Mouse (Mus musculus): ENCODE results near the gene Ghitm. TPM values are rescaled to one million over a fixed set of nuclear protein-coding genes. Genes with fewer than 3 reads are reported as not detected.

The Ghitm gene
- total RNA-seq (2012; rRNA removed) = 75.1 and 82.8 TPM in 2 replicates

DNA sequence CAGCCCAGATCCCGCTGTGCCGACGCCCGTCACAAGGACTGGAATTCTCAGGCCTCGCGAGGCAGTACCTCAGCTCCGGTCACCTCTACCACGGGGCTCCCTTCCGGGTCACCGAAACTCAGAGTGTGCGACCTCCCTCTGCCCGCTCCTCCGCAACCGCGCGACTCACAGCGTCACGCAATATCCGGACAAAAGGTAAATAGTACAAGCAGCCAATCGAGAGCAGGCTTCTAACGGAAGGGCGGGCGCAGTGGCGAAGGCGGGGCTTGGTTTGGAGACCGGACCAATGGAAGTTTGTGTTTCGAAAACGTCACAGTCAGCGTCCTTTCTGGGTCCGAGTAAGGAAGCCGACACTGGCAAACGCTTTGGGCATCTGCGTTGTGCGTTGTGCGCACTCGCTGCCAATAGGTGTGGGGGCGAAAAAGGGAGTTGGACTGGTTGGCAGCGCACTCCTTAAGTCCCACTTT lies at the start of gene Ghitm:
Gene Ghitm, minus strand, starts transcription at position 146 of the 467 bp plus-strand sequence.
- peaks cover 0 to 5% of the 10 kb centered on the region in 2 experiments; a peak in 1 of 4 replicates for H3K4me1 ChIP-seq (ENCODE audit: control insufficient read depth in 2 of 2, insufficient read depth in 2 of 2, low read length in 2 of 2, poor library complexity in 1 of 2)
- in situ Hi-C loops (cut with MboI; ENCODE audit: low sequenced_read_pairs in 2 of 2, unreplicated experiment in 2 of 2) = no loop called here
- H3K9ac ChIP-seq (ENCODE audit: insufficient read depth, low read depth, low read length, poor library complexity, severe bottlenecking) = peak within 1 kb of the TSS; percentile 97
- no peaks in the 10 kb centered on the region for H3K9me3 ChIP-seq (ENCODE audit: control insufficient read depth, insufficient read depth, low read depth, low read length)
- peak within 1 kb of the TSS; percentile 75; the same call in 1 of the 2 replicates for H3K27ac ChIP-seq (ENCODE audit: insufficient read depth, low read depth, low read length, poor library complexity, severe bottlenecking)
- TF ChIP-seq ZC3H11A (IDR thresholded peaks at IDR 0.05; ENCODE audit: borderline replicate concordance, low read depth, low read length) (no peak), CHD2 (IDR thresholded peaks at IDR 0.05; ENCODE audit: low read depth, low read length) (peak; percentile 54; the same call in 1 of the 2 replicates), HCFC1 (IDR thresholded peaks at IDR 0.05; ENCODE audit: borderline replicate concordance, insufficient read depth, low read length) (no peak; the same call in 1 of the 2 replicates), ZNF384 (IDR thresholded peaks at IDR 0.05; ENCODE audit: low read depth, low read length) (no peak)
- DNase-seq (ENCODE audit: low read depth, low spot score) = peak; percentile 97
- peak within 1 kb of the TSS; percentile 87 to 88 for H3K4me3 ChIP-seq (ENCODE audit: insufficient read depth in 1 of 2, low read depth in 1 of 2, low read length in 2 of 2, poor library complexity in 1 of 2, severe bottlenecking in 1 of 2)
- H3K36me3 ChIP-seq (ENCODE audit: control insufficient read depth, insufficient read depth, low read length, poor library complexity, severe bottlenecking) = peaks cover 9% of the 10 kb centered on the region; the same call in 1 of the 2 replicates

DNA sequence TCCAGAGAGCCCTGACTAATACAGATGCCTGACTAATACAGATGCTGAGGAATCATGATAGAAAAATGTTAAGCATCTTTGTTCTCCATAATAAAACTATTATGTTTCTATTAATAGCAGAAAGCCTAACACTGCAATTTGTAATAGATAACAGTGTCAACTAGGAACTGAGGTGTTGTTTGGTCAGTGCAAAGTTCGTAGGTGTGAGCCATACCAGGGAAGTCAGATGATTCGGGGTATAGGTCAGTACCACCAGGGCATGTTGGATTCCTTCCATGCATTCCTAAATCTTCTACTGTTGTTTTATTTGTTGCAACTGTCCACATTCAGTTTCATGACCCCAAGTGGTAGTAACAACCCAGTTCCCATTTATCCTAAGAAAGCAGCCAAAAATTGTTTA lies 49.8 kb upstream of the Ghitm start:
- no peak for DNase-seq (ENCODE audit: low read depth, low spot score)
- Histone ChIP-seq H3K9me3 (ENCODE audit: control insufficient read depth, insufficient read depth, low read depth, low read length) (no peaks in the 10 kb centered on the region), H3K27ac (ENCODE audit: insufficient read depth, low read depth, low read length, poor library complexity, severe bottlenecking) (no peak overlapping the region), H3K36me3 (ENCODE audit: control insufficient read depth, insufficient read depth, low read length, poor library complexity, severe bottlenecking) (no peaks in the 10 kb centered on the region), H3K4me1 (ENCODE audit: control insufficient read depth in 2 of 2, insufficient read depth in 2 of 2, low read length in 2 of 2, poor library complexity in 1 of 2) (no peaks in the 10 kb centered on the region), H3K9ac (ENCODE audit: insufficient read depth, low read depth, low read length, poor library complexity, severe bottlenecking) (no peak overlapping the region), H3K4me3 (ENCODE audit: insufficient read depth in 1 of 2, low read depth in 1 of 2, low read length in 2 of 2, poor library complexity in 1 of 2, severe bottlenecking in 1 of 2) (no peak overlapping the region)
- TF ChIP-seq ZNF384 (IDR thresholded peaks at IDR 0.05; ENCODE audit: low read depth, low read length) (no peak), ZC3H11A (IDR thresholded peaks at IDR 0.05; ENCODE audit: borderline replicate concordance, low read depth, low read length) (no peak)
- in situ Hi-C loops (cut with MboI; ENCODE audit: low sequenced_read_pairs in 2 of 2, unreplicated experiment in 2 of 2) = no loop called here

DNA sequence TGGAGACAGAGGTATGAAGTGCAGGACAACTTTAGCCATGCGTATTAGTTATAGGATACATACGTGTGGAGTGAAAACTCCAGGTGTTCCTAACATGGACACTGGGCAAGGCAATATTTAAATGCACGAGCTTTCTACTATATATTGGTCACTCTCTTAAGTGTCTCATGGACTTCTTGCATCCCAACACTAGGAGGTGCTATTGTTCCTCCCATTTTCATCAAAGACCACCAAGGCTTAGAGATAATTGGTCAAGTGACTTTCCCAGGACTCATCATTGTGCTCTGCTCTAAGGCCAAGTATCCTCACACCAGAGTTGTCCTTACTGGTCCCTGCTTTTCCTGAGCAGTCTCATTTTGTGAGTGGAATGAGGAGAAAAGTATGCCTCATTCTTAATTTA lies 39.4 kb upstream of the Ghitm start:
- Histone ChIP-seq H3K9me3 (ENCODE audit: control insufficient read depth, insufficient read depth, low read depth, low read length) (no peaks in the 10 kb centered on the region), H3K27ac (ENCODE audit: insufficient read depth, low read depth, low read length, poor library complexity, severe bottlenecking) (no peak overlapping the region), H3K9ac (ENCODE audit: insufficient read depth, low read depth, low read length, poor library complexity, severe bottlenecking) (no peak overlapping the region), H3K4me3 (ENCODE audit: insufficient read depth in 1 of 2, low read depth in 1 of 2, low read length in 2 of 2, poor library complexity in 1 of 2, severe bottlenecking in 1 of 2) (no peak overlapping the region), H3K4me1 (ENCODE audit: control insufficient read depth in 2 of 2, insufficient read depth in 2 of 2, low read length in 2 of 2, poor library complexity in 1 of 2) (no peaks in the 10 kb centered on the region), H3K36me3 (ENCODE audit: control insufficient read depth, insufficient read depth, low read length, poor library complexity, severe bottlenecking) (no peaks in the 10 kb centered on the region)
- peak; percentile 25 for DNase-seq (ENCODE audit: low read depth, low spot score)
- in situ Hi-C loops (cut with MboI; ENCODE audit: low sequenced_read_pairs in 2 of 2, unreplicated experiment in 2 of 2) = no loop called here
- TF ChIP-seq CHD2 (IDR thresholded peaks at IDR 0.05; ENCODE audit: low read depth, low read length) (no peak), HCFC1 (IDR thresholded peaks at IDR 0.05; ENCODE audit: borderline replicate concordance, insufficient read depth, low read length) (no peak), ZC3H11A (IDR thresholded peaks at IDR 0.05; ENCODE audit: borderline replicate concordance, low read depth, low read length) (no peak), MAFK (IDR thresholded peaks at IDR 0.05; ENCODE audit: insufficient read depth, low read depth, low read length) (no peak), ZNF384 (IDR thresholded peaks at IDR 0.05; ENCODE audit: low read depth, low read length) (no peak)

DNA sequence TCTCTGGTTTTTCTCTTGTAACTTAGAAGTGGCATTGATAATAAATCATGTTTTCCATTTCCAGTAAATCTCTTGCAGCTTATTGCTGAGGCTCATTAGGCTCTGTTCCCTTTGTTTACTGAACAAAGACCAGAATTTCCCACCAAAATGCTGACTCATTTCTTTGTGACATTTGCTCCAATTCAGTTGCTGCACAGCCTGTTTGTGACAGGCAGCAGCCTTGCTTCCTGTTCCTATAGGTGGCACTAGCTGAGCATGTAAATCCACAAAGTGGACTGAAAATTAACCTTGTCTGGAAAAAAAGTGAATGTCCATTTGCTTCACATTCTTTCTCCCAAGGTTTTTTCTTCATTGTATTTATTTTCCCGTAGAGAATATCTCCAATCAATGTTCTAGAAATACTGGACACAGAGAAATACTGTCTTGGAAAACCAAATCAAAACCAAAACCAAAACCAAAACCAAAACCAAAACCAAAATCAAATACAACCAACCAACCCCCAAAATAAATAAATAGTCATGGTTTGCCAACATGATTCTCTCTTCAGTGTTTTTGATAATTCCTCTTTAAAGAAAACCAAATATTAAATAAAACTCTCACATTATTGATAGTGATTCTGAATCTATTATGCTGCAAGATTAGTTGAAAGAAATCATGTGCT lies 30.3 kb upstream of the Ghitm start:
- in situ Hi-C loops (cut with MboI; ENCODE audit: low sequenced_read_pairs in 2 of 2, unreplicated experiment in 2 of 2) = no loop called here
- no peak for DNase-seq (ENCODE audit: low read depth, low spot score)
- no peaks in the 10 kb centered on the region for H3K36me3 ChIP-seq (ENCODE audit: control insufficient read depth, insufficient read depth, low read length, poor library complexity, severe bottlenecking)
- H3K9ac ChIP-seq (ENCODE audit: insufficient read depth, low read depth, low read length, poor library complexity, severe bottlenecking) = no peak overlapping the region
- TF ChIP-seq CHD2 (IDR thresholded peaks at IDR 0.05; ENCODE audit: low read depth, low read length) (no peak), HCFC1 (IDR thresholded peaks at IDR 0.05; ENCODE audit: borderline replicate concordance, insufficient read depth, low read length) (no peak), ZNF384 (IDR thresholded peaks at IDR 0.05; ENCODE audit: low read depth, low read length) (no peak), ZC3H11A (IDR thresholded peaks at IDR 0.05; ENCODE audit: borderline replicate concordance, low read depth, low read length) (no peak), MAFK (IDR thresholded peaks at IDR 0.05; ENCODE audit: insufficient read depth, low read depth, low read length) (peak; percentile 85)
- H3K27ac ChIP-seq (ENCODE audit: insufficient read depth, low read depth, low read length, poor library complexity, severe bottlenecking) = no peak overlapping the region
- no peaks in the 10 kb centered on the region for H3K4me1 ChIP-seq (ENCODE audit: control insufficient read depth in 2 of 2, insufficient read depth in 2 of 2, low read length in 2 of 2, poor library complexity in 1 of 2)
- H3K9me3 ChIP-seq (ENCODE audit: control insufficient read depth, insufficient read depth, low read depth, low read length) = no peaks in the 10 kb centered on the region
- no peak overlapping the region for H3K4me3 ChIP-seq (ENCODE audit: insufficient read depth in 1 of 2, low read depth in 1 of 2, low read length in 2 of 2, poor library complexity in 1 of 2, severe bottlenecking in 1 of 2)
